Mouse (Mus musculus): ENCODE measurements at regions not wholly inside any gene's neighbourhood (a gene's known extent, or its start where the extent isn't known, plus 50 kb on each side); places are given as distances from the start of the nearest gene placed in this dataset.

- 36% methylated on average over 8 of the region's 8 CpGs for WGBS
- Histone ChIP-seq H3K27ac (ENCODE audit: insufficient read depth, low read length) (no peak overlapping the region), H3K4me1 (ENCODE audit: control insufficient read depth, insufficient read depth, insufficient read length) (peaks cover 5% of the 10 kb centered on the region; the same call in 1 of the 2 replicates), H3K36me3 (ENCODE audit: control insufficient read depth, insufficient read depth, low read length) (no peaks in the 10 kb centered on the region), H3K27me3 (ENCODE audit: control insufficient read depth, insufficient read depth, low read length) (no peaks in the 10 kb centered on the region), H3K4me3 (ENCODE audit: extremely low read depth, insufficient read depth, insufficient read length) (peak overlapping the region; percentile 19; the same call in 1 of the 2 replicates)
- TF ChIP-seq POLR2A (IDR thresholded peaks at IDR 0.05; ENCODE audit: low read depth, low read length) (no peak), CTCF (IDR thresholded peaks at IDR 0.05; ENCODE audit: extremely low read depth, insufficient read depth, insufficient read length, insufficient replicate concordance) (no peak)
- DNase-seq (ENCODE audit: low read depth in 1 of 2, low spot score in 2 of 2), result peak in 1 of 2 experiments; percentile 48
These were observed 53.0 kb upstream of the Tcf7l2 start for GRCm38 (mm10) chr19:55688585-55688984.

GRCm38 (mm10) chr19:55689200-55689949, 52.2 kb upstream of the Tcf7l2 start:
- no peak for DNase-seq (ENCODE audit: low read depth in 1 of 2, low spot score in 2 of 2)
- TF ChIP-seq POLR2A (IDR thresholded peaks at IDR 0.05; ENCODE audit: low read depth, low read length) (no peak), CTCF (IDR thresholded peaks at IDR 0.05; ENCODE audit: extremely low read depth, insufficient read depth, insufficient read length, insufficient replicate concordance) (no peak)
- Histone ChIP-seq H3K27ac (ENCODE audit: insufficient read depth, low read length) (no peak overlapping the region), H3K4me3 (ENCODE audit: extremely low read depth, insufficient read depth, insufficient read length) (no peak overlapping the region), H3K36me3 (ENCODE audit: control insufficient read depth, insufficient read depth, low read length) (no peaks in the 10 kb centered on the region), H3K27me3 (ENCODE audit: control insufficient read depth, insufficient read depth, low read length) (no peaks in the 10 kb centered on the region), H3K4me1 (ENCODE audit: control insufficient read depth, insufficient read depth, insufficient read length) (peaks cover 5% of the 10 kb centered on the region; the same call in 1 of the 2 replicates)
- 85% methylated on average over 20 of the region's 20 CpGs for WGBS
